Mouse (Mus musculus) neural tube, embryonic 12.5 days (tissue): ENCODE measurements around the gene Fntb. TPM values are rescaled to one million over a fixed set of nuclear protein-coding genes. Genes with fewer than 3 reads are reported as not detected.

Experiments
- ATAC-seq: fragments of 200-750 bp; cut with Nextera tagmentation; 2 replicates; pipeline ENCODE4 v1.8.0; 2017; ENCODE audit warnings: low read depth, mild to moderate bottlenecking, moderate TSS enrichment, moderate library complexity; ENCODE audit not compliant: low FRiP score
- H3K27ac ChIP-seq: fragments of 300-500 bp; sonication (generic); 2 replicates; pipeline ENCODE4 v1.5.1; 2016
- H3K27me3 ChIP-seq: fragments of 300-500 bp; sonication (generic); replicated peaks from 2 replicates; pipeline ENCODE4 v1.6.1; 2016; ENCODE audit warnings: mild to moderate bottlenecking
- H3K36me3 ChIP-seq: fragments of 300-500 bp; sonication (generic); 2 replicates; pipeline ENCODE4 v1.6.1; 2016; ENCODE audit warnings: mild to moderate bottlenecking
- H3K4me1 ChIP-seq: fragments of 300-500 bp; sonication (generic); 2 replicates; pipeline ENCODE4 v1.6.1; 2016
- H3K4me2 ChIP-seq: fragments of 300-500 bp; sonication (generic); replicated peaks from 2 replicates; pipeline ENCODE4 v1.6.1; 2016; ENCODE audit warnings: mild to moderate bottlenecking
- H3K4me3 ChIP-seq: fragments of 300-500 bp; sonication (generic); 2 replicates; pipeline ENCODE4 v1.5.1; 2016
- H3K9ac ChIP-seq: fragments of 300-500 bp; sonication (generic); 2 replicates; pipeline ENCODE4 v1.6.1; 2016; ENCODE audit warnings: mild to moderate bottlenecking
- H3K9me3 ChIP-seq: fragments of 300-500 bp; sonication (generic); 2 replicates; pipeline ENCODE4 v1.6.1; 2016; ENCODE audit warnings: mild to moderate bottlenecking
- WGBS: fragments of 180-500 bp; shearing (Covaris S2); methylation state at CpG from one replicate; pipeline ENCODE4 v1.1.7; 2016; 5-methylcytosine and 5-hydroxymethylcytosine counted together
- polyA plus RNA-seq: library from polyadenylated mRNA; unstranded; fragments of >200 nt; fragmentation: Nextera tagmentation; extraction: Ambion mirVana; gene quantifications from 2 replicates; pipeline ENCODE4 v1.2.1, GENCODE M21; 2016

The Fntb gene
- polyA plus RNA-seq, 1 experiment from 2014 or later = 38.1 TPM

DNA sequence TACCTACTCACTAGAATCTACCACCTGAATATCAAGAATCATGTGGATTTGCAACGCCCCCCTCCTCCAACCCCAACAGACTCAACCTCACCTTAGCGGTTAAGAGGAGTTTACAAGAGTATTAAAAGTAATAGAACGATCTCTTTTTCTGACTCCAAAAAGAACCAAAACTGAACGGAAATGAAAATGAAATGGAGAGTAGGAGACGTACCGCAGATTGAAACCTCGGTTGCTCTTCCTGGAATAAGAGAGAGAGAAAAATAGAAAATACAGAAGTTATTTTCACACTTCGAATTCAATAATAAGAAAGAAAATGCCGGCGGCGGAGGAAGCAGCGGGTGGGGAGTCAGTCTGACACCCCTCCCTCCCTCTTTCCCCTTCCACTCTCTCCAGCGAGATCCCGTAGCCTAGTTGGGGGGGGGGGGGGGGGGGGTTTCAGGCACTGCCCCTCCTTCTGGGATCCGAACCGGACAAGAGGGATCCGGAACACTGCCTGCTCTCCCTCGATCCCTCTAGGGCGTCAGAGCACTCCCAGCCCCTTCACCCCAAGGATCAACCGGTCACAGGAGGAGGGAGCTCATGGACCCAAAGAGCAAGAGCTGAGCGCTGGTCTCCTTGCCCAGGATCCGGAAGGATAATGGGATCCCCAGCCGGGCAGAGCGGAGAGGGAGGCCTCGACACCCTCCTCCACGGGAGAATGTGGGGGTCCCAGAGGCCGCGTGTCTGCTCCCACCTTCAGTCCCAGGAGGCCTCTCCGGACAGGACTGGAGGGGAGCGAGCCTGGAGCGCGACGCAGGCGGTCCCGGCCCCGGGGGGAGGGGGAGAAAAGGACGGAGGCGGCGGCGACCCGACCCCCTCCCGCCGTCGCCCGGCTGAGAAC lies 195.9 kb downstream of the Fntb start:
- H3K4me1 ChIP-seq = peaks cover 7% of the 10 kb centered on the region
- H3K4me2 ChIP-seq = peak overlapping the region; percentile 90
- H3K4me3 ChIP-seq = peak overlapping the region; percentile 79
- H3K27me3 ChIP-seq = no peaks in the 10 kb centered on the region
- no peak overlapping the region; the same call in 1 of the 2 replicates for H3K27ac ChIP-seq
- peak; percentile 38 for ATAC-seq
- WGBS = 6% methylated on average over 44 of the region's 45 CpGs
- H3K9ac ChIP-seq = peak overlapping the region; percentile 89
- peaks cover 14% of the 10 kb centered on the region for H3K36me3 ChIP-seq
- no peaks in the 10 kb centered on the region for H3K9me3 ChIP-seq

GRCm38 (mm10) chr12:76961932-76962891 lies 196.8 kb downstream of the Fntb start, which contains the start of gene Max:
Gene Max, minus strand, starts transcription at chr12:76962201.
- Histone ChIP-seq H3K4me1 (peaks cover 7% of the 10 kb centered on the region), H3K9me3 (no peaks in the 10 kb centered on the region), H3K36me3 (peaks cover 12% of the 10 kb centered on the region), H3K27ac (no peak within 1 kb of the TSS; the same call in 1 of the 2 replicates), H3K4me2 (peak within 1 kb of the TSS; percentile 90), H3K27me3 (no peaks in the 10 kb centered on the region), H3K4me3 (peak within 1 kb of the TSS; percentile 79), H3K9ac (peak within 1 kb of the TSS; percentile 89)
- ATAC-seq = peak; percentile 98
- WGBS = under 1% methylated on average over 73 of the region's 73 CpGs

DNA sequence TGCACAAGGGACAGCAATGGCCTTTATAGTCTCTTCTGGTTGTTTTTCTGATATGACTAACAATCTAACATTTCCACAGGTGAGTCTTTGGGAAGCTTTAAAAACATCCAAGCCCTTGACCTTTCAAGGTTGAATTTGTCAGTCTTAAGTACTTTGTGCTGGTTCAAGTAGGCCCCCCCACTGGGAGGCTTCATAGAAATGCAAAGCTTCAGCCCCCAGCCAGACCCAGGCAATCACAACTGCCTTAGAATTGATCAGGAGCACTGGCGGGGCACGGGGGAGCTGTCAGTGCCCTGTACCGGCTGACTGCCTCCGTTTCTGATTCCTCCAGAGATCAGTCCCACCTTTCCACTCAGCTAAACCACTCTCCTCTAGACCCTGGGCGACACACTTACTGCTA lies 199.7 kb downstream of the Fntb start:
- no peaks in the 10 kb centered on the region for H3K9me3 ChIP-seq
- H3K9ac ChIP-seq = no peak overlapping the region
- no peak overlapping the region for H3K4me3 ChIP-seq
- 17% methylated on average over 5 of the region's 5 CpGs for WGBS
- H3K4me1 ChIP-seq = peaks cover 7% of the 10 kb centered on the region
- H3K36me3 ChIP-seq = no peaks in the 10 kb centered on the region
- no peak overlapping the region for H3K4me2 ChIP-seq
- H3K27ac ChIP-seq = no peak overlapping the region
- no peaks in the 10 kb centered on the region for H3K27me3 ChIP-seq
- ATAC-seq = no peak

DNA sequence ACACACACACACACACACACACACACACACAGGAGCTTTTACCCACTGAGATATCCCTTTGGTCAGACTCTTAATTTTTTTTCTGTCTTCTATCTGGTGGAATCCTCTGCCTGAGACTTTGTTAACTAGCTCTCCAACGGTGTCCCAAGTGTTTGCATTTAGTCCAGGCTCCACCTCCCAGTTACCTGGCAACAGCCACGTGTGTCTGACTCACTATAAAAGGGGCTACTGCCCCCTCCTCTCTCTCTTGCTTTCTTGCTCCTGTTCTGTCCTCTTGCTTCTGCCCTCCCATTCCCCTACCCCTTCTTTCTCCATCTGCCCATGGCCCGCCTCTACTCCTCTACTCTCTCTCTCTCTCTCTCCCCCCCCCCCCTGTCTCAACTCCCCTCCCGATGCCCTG lies 200.5 kb downstream of the Fntb start:
- ATAC-seq = no peak
- no peaks in the 10 kb centered on the region for H3K36me3 ChIP-seq
- H3K9me3 ChIP-seq = no peaks in the 10 kb centered on the region
- H3K4me3 ChIP-seq = no peak overlapping the region
- no peak overlapping the region for H3K9ac ChIP-seq
- no peak overlapping the region for H3K27ac ChIP-seq
- H3K27me3 ChIP-seq = no peaks in the 10 kb centered on the region
- WGBS = 3% methylated on average over 4 of the region's 4 CpGs
- H3K4me1 ChIP-seq = peaks cover 4% of the 10 kb centered on the region
- H3K4me2 ChIP-seq = no peak overlapping the region; the same call in 1 of the 2 replicates

Other genes starting within 250 kb of the Fntb start
- gene Plekhg3, start 234.7 kb upstream of the Fntb start, polyA plus RNA-seq = 1.9 and 2.0 TPM in 2 replicates
- gene Sptb, start 55.0 kb upstream of the Fntb start, polyA plus RNA-seq = 2.5 and 2.9 TPM in 2 replicates
- 104 and 108 TPM in 2 replicates for gene Churc1, start 51 bp upstream of the Fntb start, polyA plus RNA-seq
- not detected in 2 replicates for gene Gpx2, start 30.0 kb downstream of the Fntb start, polyA plus RNA-seq
- 20.7 and 22.6 TPM in 2 replicates for gene Rab15, start 57.3 kb downstream of the Fntb start, polyA plus RNA-seq
- 15.4 and 18.4 TPM in 2 replicates for gene Max, start 196.6 kb downstream of the Fntb start, polyA plus RNA-seq